Mouse (Mus musculus): ENCODE data around the gene Eif3a. TPM values are rescaled to one million over a fixed set of nuclear protein-coding genes. Genes with fewer than 3 reads are reported as not detected.
A peak's percentile ranks its signal among the peaks of the same experiment; 100 is the strongest.

The Eif3a gene
- polyA plus RNA-seq, 1 experiment from 2014 or later: 102 TPM

GRCm38 (mm10) chr19:60787465-60788150, 2.9 kb downstream of the Eif3a start:
- Histone ChIP-seq H3K4me3 (ENCODE audit: low read length) (no peak overlapping the region), H3K27ac (ENCODE audit: low read depth, low read length) (no peak overlapping the region), H3K36me3 (ENCODE audit: control insufficient read depth, insufficient read depth, low read length) (no peaks in the 10 kb centered on the region), H3K4me1 (ENCODE audit: control insufficient read depth, insufficient read depth, low read depth, low read length) (peaks cover 19% of the 10 kb centered on the region), H3K9me3 (ENCODE audit: control insufficient read depth, low read length) (no peaks in the 10 kb centered on the region), H3K27me3 (replicated peaks; ENCODE audit: control insufficient read depth, insufficient read depth, low read length) (no peaks in the 10 kb centered on the region), H3K9ac (ENCODE audit: low read depth, low read length) (no peak overlapping the region), H3K4me2 (ENCODE audit: low read length) (no peak overlapping the region)
- ATAC-seq: no peak
- 65% methylated on average over 2 of the region's 2 CpGs for WGBS

GRCm38 (mm10) chr19:60784712-60785111, 5.7 kb downstream of the Eif3a start:
- WGBS: 73% methylated on average over 1 of the region's 1 CpGs

GRCm38 (mm10) chr19:60782034-60782433, 8.4 kb downstream of the Eif3a start:
- Histone ChIP-seq H3K4me1 (ENCODE audit: control insufficient read depth, insufficient read depth, low read depth, low read length) (peaks cover 3% of the 10 kb centered on the region), H3K4me3 (ENCODE audit: low read length) (no peak overlapping the region), H3K36me3 (ENCODE audit: control insufficient read depth, insufficient read depth, low read length) (peaks cover 8% of the 10 kb centered on the region), H3K27ac (ENCODE audit: low read depth, low read length) (no peak overlapping the region), H3K9ac (ENCODE audit: low read depth, low read length) (no peak overlapping the region), H3K4me2 (ENCODE audit: low read length) (no peak overlapping the region), H3K27me3 (replicated peaks; ENCODE audit: control insufficient read depth, insufficient read depth, low read length) (no peaks in the 10 kb centered on the region), H3K9me3 (ENCODE audit: control insufficient read depth, low read length) (no peaks in the 10 kb centered on the region)
- 87% methylated on average over 3 of the region's 3 CpGs for WGBS
- ATAC-seq: no peak

More at GRCm38 (mm10) chr19:60784712-60785111, 5.7 kb downstream of the Eif3a start:
- ATAC-seq: no peak
- Histone ChIP-seq H3K4me2 (ENCODE audit: low read length) (no peak overlapping the region), H3K27me3 (replicated peaks; ENCODE audit: control insufficient read depth, insufficient read depth, low read length) (no peaks in the 10 kb centered on the region), H3K36me3 (ENCODE audit: control insufficient read depth, insufficient read depth, low read length) (peaks cover under 1% of the 10 kb centered on the region; the same call in 1 of the 2 replicates), H3K9me3 (ENCODE audit: control insufficient read depth, low read length) (no peaks in the 10 kb centered on the region), H3K9ac (ENCODE audit: low read depth, low read length) (no peak overlapping the region), H3K4me3 (ENCODE audit: low read length) (no peak overlapping the region), H3K4me1 (ENCODE audit: control insufficient read depth, insufficient read depth, low read depth, low read length) (peaks cover 16% of the 10 kb centered on the region), H3K27ac (ENCODE audit: low read depth, low read length) (no peak overlapping the region)

- H3K4me1 ChIP-seq (ENCODE audit: control insufficient read depth, insufficient read depth, low read depth, low read length): no peaks in the 10 kb centered on the region
- no peak overlapping the region for H3K9ac ChIP-seq (ENCODE audit: low read depth, low read length)
- no peaks in the 10 kb centered on the region for H3K9me3 ChIP-seq (ENCODE audit: control insufficient read depth, low read length)
- WGBS: 94% methylated on average over 6 of the region's 6 CpGs
- H3K4me3 ChIP-seq (ENCODE audit: low read length): no peak overlapping the region
- no peak overlapping the region for H3K4me2 ChIP-seq (ENCODE audit: low read length)
- no peak overlapping the region for H3K27ac ChIP-seq (ENCODE audit: low read depth, low read length)
- no peaks in the 10 kb centered on the region for H3K27me3 ChIP-seq (replicated peaks; ENCODE audit: control insufficient read depth, insufficient read depth, low read length)
- no peak for ATAC-seq
- peaks cover 41% of the 10 kb centered on the region for H3K36me3 ChIP-seq (ENCODE audit: control insufficient read depth, insufficient read depth, low read length)
Observed at GRCm38 (mm10) chr19:60773366-60773765, 17.1 kb downstream of the Eif3a start.

- Histone ChIP-seq H3K27me3 (replicated peaks; ENCODE audit: control insufficient read depth, insufficient read depth, low read length) (no peaks in the 10 kb centered on the region; the same call in 1 of the 2 replicates), H3K36me3 (ENCODE audit: control insufficient read depth, insufficient read depth, low read length) (peaks cover 18% of the 10 kb centered on the region), H3K4me1 (ENCODE audit: control insufficient read depth, insufficient read depth, low read depth, low read length) (peaks cover 16% of the 10 kb centered on the region), H3K4me2 (ENCODE audit: low read length) (no peak overlapping the region), H3K4me3 (ENCODE audit: low read length) (no peak overlapping the region), H3K9ac (ENCODE audit: low read depth, low read length) (no peak overlapping the region), H3K27ac (ENCODE audit: low read depth, low read length) (no peak overlapping the region), H3K9me3 (ENCODE audit: control insufficient read depth, low read length) (no peaks in the 10 kb centered on the region)
- WGBS: 74% methylated on average over 4 of the region's 4 CpGs
- ATAC-seq: no peak
Observed at GRCm38 (mm10) chr19:60758896-60759835, 31.3 kb downstream of the Eif3a start.

- peak overlapping the region; percentile 87 for H3K4me2 ChIP-seq (ENCODE audit: low read length)
- no peaks in the 10 kb centered on the region for H3K9me3 ChIP-seq (ENCODE audit: control insufficient read depth, low read length)
- no peak for ATAC-seq
- 5% methylated on average over 25 of the region's 25 CpGs for WGBS
- no peaks in the 10 kb centered on the region; the same call in 1 of the 2 replicates for H3K27me3 ChIP-seq (replicated peaks; ENCODE audit: control insufficient read depth, insufficient read depth, low read length)
- H3K27ac ChIP-seq (ENCODE audit: low read depth, low read length): peak overlapping the region; percentile 90
- peaks cover 16% of the 10 kb centered on the region for H3K4me1 ChIP-seq (ENCODE audit: control insufficient read depth, insufficient read depth, low read depth, low read length)
- H3K9ac ChIP-seq (ENCODE audit: low read depth, low read length): peak overlapping the region; percentile 90
- H3K4me3 ChIP-seq (ENCODE audit: low read length): peak overlapping the region; percentile 88
- 0 out of 2 replicates have a peak, but pooled peaks cover 4% of the 10 kb centered on the region for H3K36me3 ChIP-seq (ENCODE audit: control insufficient read depth, insufficient read depth, low read length)
Observed at GRCm38 (mm10) chr19:60757099-60757785, 33.2 kb downstream of the Eif3a start.

- Histone ChIP-seq H3K9me3 (ENCODE audit: control insufficient read depth, low read length) (no peaks in the 10 kb centered on the region), H3K9ac (ENCODE audit: low read depth, low read length) (peak overlapping the region; percentile 90), H3K27ac (ENCODE audit: low read depth, low read length) (peak overlapping the region; percentile 90), H3K36me3 (ENCODE audit: control insufficient read depth, insufficient read depth, low read length) (0 out of 2 replicates have a peak, but pooled peaks cover 4% of the 10 kb centered on the region), H3K27me3 (replicated peaks; ENCODE audit: control insufficient read depth, insufficient read depth, low read length) (no peaks in the 10 kb centered on the region; the same call in 1 of the 2 replicates), H3K4me1 (ENCODE audit: control insufficient read depth, insufficient read depth, low read depth, low read length) (peaks cover 16% of the 10 kb centered on the region), H3K4me2 (ENCODE audit: low read length) (peak overlapping the region; percentile 87), H3K4me3 (ENCODE audit: low read length) (peak overlapping the region; percentile 88)
- WGBS: under 1% methylated on average over 63 of the region's 115 CpGs
- peak; percentile 76 for ATAC-seq
Observed at GRCm38 (mm10) chr19:60756192-60757098, 34.0 kb downstream of the Eif3a start.
